Mouse (Mus musculus) small intestine, adult 2 months (tissue): ENCODE measurements at regions not wholly inside any gene's neighbourhood (a gene's known extent, or its start where the extent isn't known, plus 50 kb on each side); places are given as distances from the start of the nearest gene placed in this dataset.

ENCODE experiments used
- CTCF ChIP-seq: fragments of 200-500 bp; IDR thresholded peaks from 2 replicates; pipeline ENCODE4 v1.5.1; 2012; ENCODE audit warnings: low read depth, mild to moderate bottlenecking, control low read depth, inconsistent platforms, low read length, moderate library complexity, mixed read lengths; ENCODE audit not compliant: insufficient replicate concordance, insufficient read length; ENCODE audit errors: extremely low read depth
- POLR2A ChIP-seq: fragments of 200-500 bp; IDR thresholded peaks from 2 replicates; pipeline ENCODE4 v1.6.1; 2012; ENCODE audit warnings: low read depth, mild to moderate bottlenecking, control low read depth, inconsistent platforms, low read length, moderate library complexity

DNA sequence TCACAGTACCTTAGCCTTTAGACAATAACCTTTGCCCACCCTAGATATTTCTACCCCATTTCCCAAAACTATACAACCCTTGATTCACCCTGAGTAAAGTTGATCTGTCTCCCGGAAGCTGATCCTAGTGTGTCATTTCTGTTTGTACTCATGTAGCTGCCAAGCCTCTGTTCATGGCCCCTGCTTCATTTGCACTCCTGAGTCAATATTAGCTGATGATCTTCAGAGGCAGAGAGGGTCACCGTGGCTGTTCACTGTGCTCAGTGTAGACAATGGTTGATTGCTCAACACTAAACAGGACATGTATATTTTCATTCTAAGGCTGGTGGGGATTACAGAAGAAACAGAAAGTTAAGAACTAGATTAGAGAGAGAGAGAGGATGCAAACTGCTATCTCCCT lies 250.4 kb downstream of the Rassf9 start:
- TF ChIP-seq CTCF: no peak
- no peak for TF ChIP-seq POLR2A
